Mouse (Mus musculus): Measurements from ENCODE around the gene Abl1. TPM values are rescaled to one million over a fixed set of nuclear protein-coding genes. Genes with fewer than 3 reads are reported as not detected.

Gene Abl1
- total and polyA plus RNA-seq, 3 experiments = 9.8 to 22.4 (median 15.2) TPM

GRCm38 (mm10) chr2:31703226-31703625, 15.1 kb downstream of the Abl1 start:
- dilution Hi-C loops (cut with MboI; ENCODE audit: extremely low pct_ligation_motif_present, extremely low pct_unique_long_range_greater_than_20kb, low sequenced_read_pairs) = no loop called here
- H3K4me2 ChIP-seq (ENCODE audit: insufficient read depth, low read depth, poor library complexity, severe bottlenecking) = no peak overlapping the region
- no peak overlapping the region for H3K9ac ChIP-seq (ENCODE audit: insufficient read depth, low read depth)
- H3K9me3 ChIP-seq (replicated peaks; ENCODE audit: low read length) = no peaks in the 10 kb centered on the region
- no peak overlapping the region for H3K4me3 ChIP-seq (replicated peaks in 1 of 3; ENCODE audit: low read depth in 2 of 3, low read length in 2 of 3, poor library complexity in 1 of 3)
- peaks cover 5 to 45% of the 10 kb centered on the region in 2 experiments for H3K36me3 ChIP-seq (replicated peaks in 1 of 2; ENCODE audit: control insufficient read depth in 1 of 2, insufficient read depth in 1 of 2, low read length in 1 of 2)
- no peaks in the 10 kb centered on the region for H3K79me2 ChIP-seq (replicated peaks; ENCODE audit: control insufficient read depth, extremely low read depth, insufficient read depth, poor library complexity, severe bottlenecking)
- peaks cover 0 to 8% of the 10 kb centered on the region in 2 experiments; a peak in 1 of 4 replicates for H3K4me1 ChIP-seq (ENCODE audit: control insufficient read depth in 1 of 2, insufficient read depth in 2 of 2)
- no peaks in the 10 kb centered on the region for H3K27me3 ChIP-seq (replicated peaks)
- in situ Hi-C loops (cut with MboI; ENCODE audit: low pct_ligation_motif_present, low pct_unique_long_range_greater_than_20kb, low sequenced_read_pairs) = no loop called here
- TF ChIP-seq MEF2A (IDR thresholded peaks at IDR 0.05; ENCODE audit: borderline replicate concordance, low read depth, low read length) = no peak
- TF ChIP-seq CHD1 (IDR thresholded peaks at IDR 0.05; ENCODE audit: low read depth, low read length) = no peak
- no peak for TF ChIP-seq CTCF (conservative IDR thresholded peaks at IDR 0.05 in 1 of 2, IDR thresholded peaks at IDR 0.05 in 1 of 2; ENCODE audit: low read depth in 2 of 2, low read length in 2 of 2)
- TF ChIP-seq ZNF384 (IDR thresholded peaks at IDR 0.05; ENCODE audit: low read depth, low read length) = no peak
- no peak for TF ChIP-seq POLR2A (IDR thresholded peaks at IDR 0.05; ENCODE audit: low read depth, low read length)
- no peak for TF ChIP-seq MAFK (IDR thresholded peaks at IDR 0.05; ENCODE audit: insufficient replicate concordance, low read length)
- no peak for TF ChIP-seq ZC3H11A (IDR thresholded peaks at IDR 0.05; ENCODE audit: low read depth, low read length)
- no peak for TF ChIP-seq SMC3 (IDR thresholded peaks at IDR 0.05; ENCODE audit: low read depth, low read length)
- TF ChIP-seq MXI1 (IDR thresholded peaks at IDR 0.05; ENCODE audit: low read depth, low read length) = no peak
- no peak for TF ChIP-seq JUND (conservative IDR thresholded peaks at IDR 0.05; ENCODE audit: low read depth, low read length)
- TF ChIP-seq PAX5 (IDR thresholded peaks at IDR 0.05; ENCODE audit: low read length) = no peak
- no peak for TF ChIP-seq NELFE (IDR thresholded peaks at IDR 0.05; ENCODE audit: low read depth, low read length)
- TF ChIP-seq MYC (IDR thresholded peaks at IDR 0.05; ENCODE audit: low read depth, low read length) = no peak
- no peak for TF ChIP-seq USF1 (IDR thresholded peaks at IDR 0.05; ENCODE audit: low read depth, low read length)
- TF ChIP-seq ELF1 (IDR thresholded peaks at IDR 0.05; ENCODE audit: low read depth, low read length) = no peak
- no peak for TF ChIP-seq BHLHE40 (IDR thresholded peaks at IDR 0.05; ENCODE audit: low read depth, low read length)
- no peak for TF ChIP-seq ZMIZ1 (IDR thresholded peaks at IDR 0.05; ENCODE audit: low read depth, low read length)
- TF ChIP-seq RCOR1 (conservative IDR thresholded peaks at IDR 0.05; ENCODE audit: low read depth, low read length) = no peak
- no peak for DNase-seq (ENCODE audit: extremely low read depth)
- no peak overlapping the region for H3K27ac ChIP-seq (ENCODE audit: insufficient read depth, low read depth)

DNA sequence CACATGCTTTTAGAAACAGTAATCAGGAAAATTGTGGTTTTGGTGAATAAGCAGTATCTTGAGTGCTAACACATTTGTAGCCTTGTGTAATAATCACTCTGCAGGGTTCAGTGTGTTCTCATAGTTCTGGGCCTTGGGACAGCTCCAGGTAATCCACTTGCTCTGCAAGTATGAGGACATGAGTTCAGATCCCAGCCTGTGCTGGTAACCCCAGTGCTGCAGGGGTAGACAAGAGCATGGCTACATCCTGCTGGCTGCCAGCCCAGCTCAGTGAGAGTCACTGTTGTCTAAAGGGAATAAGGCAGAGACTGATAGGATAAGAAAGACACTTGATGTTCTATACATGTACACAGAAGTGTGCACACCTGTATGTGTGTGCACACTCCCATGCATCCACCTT, 17.7 kb downstream of the Abl1 start:
- Histone ChIP-seq H3K4me2 (ENCODE audit: insufficient read depth, low read depth, poor library complexity, severe bottlenecking) (no peak overlapping the region), H3K4me3 (replicated peaks in 1 of 3; ENCODE audit: low read depth in 2 of 3, low read length in 2 of 3, poor library complexity in 1 of 3) (no peak overlapping the region), H3K9ac (ENCODE audit: insufficient read depth, low read depth) (no peak overlapping the region), H3K4me1 (ENCODE audit: control insufficient read depth in 1 of 2, insufficient read depth in 2 of 2) (no peaks in the 10 kb centered on the region), H3K36me3 (replicated peaks in 1 of 2; ENCODE audit: control insufficient read depth in 1 of 2, insufficient read depth in 1 of 2, low read length in 1 of 2) (peaks cover 5 to 41% of the 10 kb centered on the region in 2 experiments), H3K79me2 (replicated peaks; ENCODE audit: control insufficient read depth, extremely low read depth, insufficient read depth, poor library complexity, severe bottlenecking) (no peaks in the 10 kb centered on the region), H3K9me3 (replicated peaks; ENCODE audit: low read length) (no peaks in the 10 kb centered on the region), H3K27ac (ENCODE audit: insufficient read depth, low read depth) (no peak overlapping the region), H3K27me3 (replicated peaks) (no peaks in the 10 kb centered on the region)
- in situ Hi-C loops (cut with MboI; ENCODE audit: low pct_ligation_motif_present, low pct_unique_long_range_greater_than_20kb, low sequenced_read_pairs) (no loop called here), dilution Hi-C loops (cut with MboI; ENCODE audit: extremely low pct_ligation_motif_present, extremely low pct_unique_long_range_greater_than_20kb, low sequenced_read_pairs) (no loop called here)
- DNase-seq (ENCODE audit: extremely low read depth) = no peak
- TF ChIP-seq MYC (IDR thresholded peaks at IDR 0.05; ENCODE audit: low read depth, low read length) (no peak), NRF1 (IDR thresholded peaks at IDR 0.05; ENCODE audit: low read depth, low read length) (no peak), SIN3A (IDR thresholded peaks at IDR 0.05; ENCODE audit: low read length) (no peak), HCFC1 (IDR thresholded peaks at IDR 0.05; ENCODE audit: low read depth, low read length) (no peak)

Measured in CH12.LX (cell line).